Mouse (Mus musculus): ENCODE measurements around the gene Hoxa11.

The Hoxa11 gene

DNA sequence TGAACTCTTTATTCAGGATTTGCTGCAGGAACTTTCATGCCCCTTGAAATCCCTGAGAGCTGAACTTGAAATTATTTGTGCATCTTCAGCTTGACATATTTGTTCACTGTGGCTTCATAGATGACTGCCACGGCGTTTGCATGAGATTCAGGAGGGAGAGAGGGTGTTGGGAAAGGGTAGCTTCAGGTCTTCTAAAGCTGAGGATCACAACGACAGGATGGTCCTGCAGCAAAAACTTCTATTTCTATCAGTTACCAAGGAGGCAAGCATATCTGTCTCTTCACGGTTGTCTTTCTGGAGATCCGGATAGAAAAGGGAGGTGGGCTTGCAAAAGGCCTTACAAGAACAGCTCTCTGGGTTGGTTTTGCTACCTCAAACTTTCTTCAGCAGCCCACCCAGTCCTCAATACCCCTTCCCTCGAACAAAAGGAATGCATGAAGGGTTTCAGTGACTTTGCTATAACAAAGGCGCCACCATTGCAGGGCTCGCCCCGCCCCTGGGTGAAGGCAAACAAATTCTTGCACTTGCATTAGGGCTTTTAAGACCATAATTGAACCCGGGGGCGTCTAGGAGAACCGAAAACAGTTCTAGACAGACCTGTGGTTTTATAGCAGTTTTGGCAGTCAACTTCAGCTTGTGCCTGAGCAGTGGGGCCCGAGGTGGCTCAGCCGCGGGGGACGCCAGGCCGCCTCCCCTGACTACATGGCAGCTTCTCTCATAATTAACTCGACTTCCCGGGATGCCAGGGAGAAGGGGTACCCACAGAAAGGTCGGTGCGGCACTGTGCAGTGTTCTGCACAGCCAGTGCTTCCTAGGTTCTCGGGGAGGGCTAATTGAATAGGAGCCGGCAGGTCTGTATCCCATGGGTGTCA lies 2.4 kb upstream of the Hoxa11 start:
- DNase-seq (ENCODE audit: low spot score in 2 of 2) = no peak

DNA sequence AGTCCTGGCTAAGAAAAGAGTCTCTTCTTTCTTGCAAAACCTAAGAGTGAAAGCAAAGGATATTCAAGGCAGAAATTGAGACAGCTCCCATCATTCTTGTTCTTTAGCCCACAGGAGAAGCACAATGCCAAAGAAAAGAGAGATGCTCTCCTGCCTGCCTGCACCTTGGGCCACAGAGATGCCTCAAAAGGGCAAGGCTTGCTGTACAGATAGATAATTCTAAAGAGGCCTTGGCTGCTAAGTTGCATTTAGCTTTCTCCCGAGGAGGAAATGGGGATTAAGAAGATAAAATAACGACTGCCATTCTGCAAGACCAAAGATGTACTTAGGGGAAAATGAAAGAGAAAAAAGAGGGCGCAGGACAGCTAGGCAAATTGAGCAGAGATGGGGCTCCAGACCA lies 1.3 kb upstream of the Hoxa11 start:
- no peak for DNase-seq (ENCODE audit: low spot score in 2 of 2)

DNA sequence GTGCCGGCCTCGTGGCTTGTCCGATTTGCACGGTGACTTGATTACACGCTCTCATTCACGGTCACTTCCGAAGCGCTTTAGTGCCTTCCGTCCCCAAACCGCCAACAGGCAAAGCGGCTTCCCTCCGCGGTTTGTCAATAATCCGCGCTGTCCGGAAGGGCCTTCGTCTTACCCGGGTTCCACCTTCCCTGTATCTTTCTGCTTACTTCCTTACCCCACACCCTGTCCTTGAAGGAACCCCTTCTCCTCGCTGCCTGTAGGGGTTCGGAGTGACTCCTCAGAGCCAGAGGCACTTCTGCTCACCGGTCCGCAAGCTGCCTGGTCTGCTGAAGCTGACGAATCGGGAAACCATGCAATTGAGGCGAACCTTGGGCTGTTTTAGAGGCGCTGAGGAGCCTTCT lies 793 bp upstream of the Hoxa11 start:
- DNase-seq (ENCODE audit: low spot score in 2 of 2) = no peak

DNA sequence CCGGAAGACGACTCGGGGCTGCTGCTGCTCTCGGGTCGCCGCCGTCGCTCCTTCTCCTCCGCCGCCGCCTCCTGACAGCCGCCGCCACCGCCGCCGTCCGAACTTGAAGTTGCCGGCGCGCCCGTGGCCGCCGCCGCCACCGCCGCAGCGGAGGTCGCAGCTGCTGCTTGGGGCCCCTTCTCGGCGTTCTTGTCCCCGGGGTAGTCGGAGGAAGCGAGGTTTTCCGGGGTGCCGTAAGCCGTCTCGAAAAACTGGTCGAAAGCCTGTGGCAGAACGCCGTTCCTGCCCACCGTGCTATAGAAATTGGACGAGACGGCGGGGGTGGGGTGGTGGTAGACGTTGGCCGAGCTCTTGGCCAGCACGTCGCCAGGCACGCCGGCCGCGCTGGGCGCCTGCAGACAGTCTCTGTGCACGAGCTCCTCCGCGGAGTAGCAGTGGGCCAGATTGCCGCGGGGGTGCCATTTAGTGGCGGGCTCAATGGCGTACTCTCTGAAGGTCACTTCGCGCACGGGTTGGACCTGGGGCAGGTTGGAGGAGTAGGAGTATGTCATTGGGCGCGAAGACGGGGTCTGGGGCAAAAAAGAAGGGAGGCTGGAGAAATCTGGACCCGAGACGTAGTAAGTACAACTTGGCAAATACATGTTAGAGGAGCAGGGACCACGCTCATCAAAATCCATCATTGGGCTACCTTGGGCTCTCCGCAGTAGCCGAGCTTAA lies 412 bp downstream of the Hoxa11 start:
- DNase-seq (ENCODE audit: low spot score in 2 of 2) = no peak

DNA sequence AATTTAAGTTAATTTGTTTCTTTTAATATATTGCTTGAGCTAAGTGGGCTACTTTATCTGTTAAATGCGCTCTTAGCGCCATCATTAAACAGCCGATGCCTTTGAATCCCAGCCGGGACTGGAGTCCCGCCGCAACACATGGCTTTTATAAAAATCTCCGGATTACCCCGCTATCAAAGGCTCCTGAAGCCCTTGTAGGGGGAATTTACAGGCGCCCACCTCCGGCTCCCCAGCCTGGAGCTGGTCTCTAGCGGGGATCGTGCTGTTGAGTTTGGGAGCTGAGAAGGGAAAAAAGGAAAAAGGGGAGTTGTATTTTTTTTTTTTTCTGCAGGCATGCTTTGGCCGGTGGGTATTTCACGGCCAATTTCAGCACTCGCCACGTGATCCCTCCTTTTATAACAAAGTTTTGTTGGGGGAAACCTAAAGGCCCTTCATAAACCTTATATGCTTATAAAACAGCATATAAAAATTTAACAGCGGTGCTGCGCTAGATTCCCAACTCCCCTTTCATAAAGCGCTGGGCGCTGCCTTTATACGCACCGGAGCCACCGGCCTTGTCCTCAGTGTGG lies 1.1 kb downstream of the Hoxa11 start:
- no peak for DNase-seq (ENCODE audit: low spot score in 2 of 2)

DNA sequence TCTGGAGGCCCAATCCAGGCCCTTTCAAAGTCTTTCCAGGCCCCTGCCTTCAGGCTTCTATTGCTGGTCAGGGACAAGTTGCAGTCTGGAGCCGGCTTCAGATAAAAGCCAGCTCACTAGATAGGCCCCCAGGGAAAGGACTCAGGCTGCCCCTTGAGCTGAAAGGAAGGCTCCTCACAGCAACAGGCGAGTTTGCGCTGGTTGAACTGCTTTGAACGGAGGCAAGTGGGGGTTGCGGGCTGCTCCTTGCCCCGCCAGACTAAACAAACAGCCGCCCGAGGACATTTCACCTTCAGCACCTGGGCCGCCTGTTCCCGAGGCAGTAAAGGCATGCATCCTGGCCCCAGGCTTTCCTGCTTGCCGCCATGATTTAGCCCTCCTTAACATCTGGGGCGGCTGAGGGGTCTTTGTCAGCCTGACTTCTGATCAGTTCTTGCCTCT lies 1.9 kb downstream of the Hoxa11 start:
- no peak for DNase-seq (ENCODE audit: low spot score in 2 of 2)

DNA sequence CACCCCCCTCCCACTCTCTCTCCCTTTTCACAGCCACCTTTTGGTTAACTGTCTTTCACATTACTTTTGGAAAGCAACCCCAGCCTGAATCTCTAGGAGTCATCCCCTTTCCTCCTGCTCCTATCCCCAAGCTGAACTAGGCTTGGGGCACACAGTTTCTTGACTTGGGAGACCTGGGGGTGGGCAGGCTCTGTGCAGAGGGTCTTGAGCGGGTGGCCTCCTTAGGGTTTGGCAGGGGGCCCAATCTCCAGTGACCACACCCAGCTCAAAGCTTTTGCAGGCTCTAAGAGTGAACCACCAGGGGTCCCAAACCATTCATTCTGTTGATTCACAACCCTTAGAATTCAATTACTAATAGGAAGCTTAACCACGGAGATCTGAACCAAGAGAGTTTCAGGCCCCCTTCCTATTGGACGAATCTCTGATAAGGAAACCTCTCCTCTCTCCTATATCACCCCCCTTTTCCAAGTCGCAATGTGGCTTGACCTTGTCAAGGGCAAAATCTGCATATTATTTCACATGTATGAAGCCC lies 2.7 kb downstream of the Hoxa11 start:
- no peak for DNase-seq (ENCODE audit: low spot score in 2 of 2)

DNA sequence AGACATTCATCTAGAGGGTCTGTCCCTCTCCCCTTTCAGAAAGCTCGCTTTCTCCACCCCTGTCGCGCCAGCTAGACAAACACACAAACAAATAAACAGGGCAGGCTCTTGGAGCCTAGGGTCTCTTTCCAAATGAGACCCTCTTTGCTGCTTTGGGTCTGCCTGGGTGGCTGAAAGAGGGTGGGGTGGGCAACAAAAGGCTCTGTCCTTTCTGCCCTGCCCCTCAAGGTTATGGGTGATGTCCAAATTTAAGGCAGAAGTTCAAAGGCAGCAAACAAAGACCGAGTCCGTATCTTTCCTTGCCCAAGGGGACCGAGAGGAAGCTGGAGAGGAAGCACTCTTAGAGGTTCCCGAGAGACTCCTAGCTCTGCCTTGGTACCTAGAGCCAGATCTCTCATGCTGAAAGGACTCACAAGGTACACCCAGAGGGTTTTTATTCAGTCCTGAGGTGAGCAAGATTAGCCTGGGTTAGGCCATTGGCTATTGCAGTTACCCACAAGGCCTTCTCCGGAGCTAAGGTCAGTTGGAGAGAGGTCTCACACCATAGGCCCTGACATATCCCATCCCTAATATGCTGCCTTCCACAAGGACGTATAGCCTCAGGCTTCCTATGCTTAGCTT lies 4.5 kb downstream of the Hoxa11 start:
- no peak for DNase-seq (ENCODE audit: low spot score in 2 of 2)

DNA sequence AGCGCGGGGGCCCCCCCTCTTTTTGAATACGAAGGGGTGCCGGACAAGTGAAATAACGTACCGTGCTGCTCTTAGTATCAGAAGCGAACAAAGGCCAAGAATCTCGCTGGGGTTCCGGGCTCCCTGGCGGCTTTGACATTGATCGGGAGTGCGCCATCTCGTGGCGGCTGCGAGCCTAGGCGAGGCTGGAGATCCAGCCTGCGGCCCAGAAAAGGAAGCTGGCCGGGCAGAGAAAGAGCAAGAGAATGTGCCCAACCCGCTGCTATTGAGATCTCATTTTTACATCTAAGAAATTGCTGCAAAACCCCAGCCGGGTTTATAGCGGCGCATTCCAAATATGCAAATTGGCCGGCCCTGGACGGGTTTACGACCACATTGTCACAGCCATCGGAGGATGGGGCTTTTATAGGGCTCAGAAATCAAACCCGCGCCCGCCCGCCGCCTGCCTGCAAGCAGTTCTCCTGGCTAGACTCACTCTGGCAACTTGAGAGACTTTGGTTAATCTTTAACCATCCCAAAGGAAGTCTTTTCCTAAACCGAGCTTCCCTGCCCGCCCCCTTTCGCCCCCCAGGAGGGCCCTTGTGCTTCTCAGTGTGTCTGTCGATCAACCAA lies 5.1 kb downstream of the Hoxa11 start, which contains the start of gene Hoxa10:
Gene Hoxa10 (minus strand): TSS at position 466 of the 612 bp plus-strand sequence.
- peak; percentile 71 to 90 for DNase-seq (ENCODE audit: low spot score in 2 of 2)

DNA sequence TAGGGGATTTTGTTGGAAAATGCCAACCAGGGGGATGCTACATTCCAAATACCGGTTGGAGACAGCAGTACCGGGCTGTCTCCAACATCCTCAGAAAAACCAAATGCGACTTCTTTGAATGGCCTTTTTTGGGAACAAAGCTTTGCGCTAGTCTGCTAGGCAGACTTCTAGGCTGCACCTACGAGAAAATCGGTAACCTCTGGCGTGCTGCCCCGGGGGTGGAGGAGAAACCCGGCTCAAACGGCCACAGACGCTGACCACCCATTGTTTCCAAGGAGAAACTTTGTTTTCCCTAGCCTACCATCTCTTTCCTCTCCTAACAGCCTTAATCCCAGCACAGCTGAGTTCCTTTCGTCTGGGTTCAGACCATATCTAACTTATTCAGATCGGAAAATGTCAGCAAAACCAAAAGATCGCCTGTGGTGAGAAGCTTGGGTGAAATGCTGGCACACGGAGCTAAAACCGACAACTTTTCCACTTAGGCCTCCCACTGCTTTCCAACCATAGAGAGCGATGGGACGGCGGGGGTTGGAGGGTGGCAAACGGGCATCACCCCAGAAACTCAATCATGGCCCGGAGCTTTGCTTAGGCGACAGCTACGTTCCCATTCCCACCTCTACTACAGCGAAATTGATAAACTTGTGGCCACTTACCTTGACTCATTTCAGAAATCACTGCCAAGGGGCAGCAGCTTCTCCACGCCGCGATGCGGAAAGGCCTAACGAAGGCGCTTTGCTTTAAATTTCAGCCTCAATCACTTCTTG lies 5.8 kb downstream of the Hoxa11 start:
- no peak for DNase-seq (ENCODE audit: low spot score in 2 of 2)

DNA sequence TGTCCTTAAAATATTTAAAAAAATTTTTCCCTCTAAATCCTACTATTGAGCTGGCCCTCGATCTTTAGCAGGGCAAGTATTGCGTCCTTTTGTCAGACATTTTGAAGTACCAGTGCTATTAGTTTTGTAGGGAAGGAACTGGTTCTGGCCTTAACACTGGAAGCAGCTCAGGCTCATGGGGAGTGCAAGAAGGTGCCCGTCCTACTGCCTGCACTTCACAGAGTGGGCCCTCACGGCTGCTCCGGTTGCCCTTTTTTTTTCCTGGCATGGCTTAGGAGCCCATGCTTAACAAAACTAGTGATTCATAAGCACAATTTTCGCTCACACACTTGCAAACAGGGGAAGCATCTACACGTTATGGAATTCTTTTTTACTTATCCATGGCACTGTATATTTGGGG lies 6.6 kb downstream of the Hoxa11 start:
- no peak for DNase-seq (ENCODE audit: low spot score in 2 of 2)

DNA sequence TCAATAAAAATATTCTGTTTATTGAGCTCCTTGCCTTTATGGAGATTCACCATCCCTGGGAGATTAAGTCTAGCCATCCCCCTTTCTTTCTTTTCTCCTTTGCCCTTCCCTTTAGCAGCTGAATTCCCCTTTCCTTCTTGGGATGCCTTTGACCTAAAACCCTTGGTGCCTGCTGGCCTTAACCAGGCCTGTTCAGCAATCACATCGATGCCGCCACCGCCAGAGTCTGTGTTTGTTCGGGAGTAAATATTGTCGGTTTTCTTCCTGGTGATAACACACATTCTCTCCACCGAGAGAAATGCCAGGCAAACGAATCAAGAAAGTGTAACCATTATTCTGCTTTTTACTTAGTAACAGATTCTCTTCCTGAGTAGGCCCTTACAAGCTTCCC lies 7.5 kb downstream of the Hoxa11 start:
- DNase-seq (ENCODE audit: low spot score in 2 of 2) = no peak

DNA sequence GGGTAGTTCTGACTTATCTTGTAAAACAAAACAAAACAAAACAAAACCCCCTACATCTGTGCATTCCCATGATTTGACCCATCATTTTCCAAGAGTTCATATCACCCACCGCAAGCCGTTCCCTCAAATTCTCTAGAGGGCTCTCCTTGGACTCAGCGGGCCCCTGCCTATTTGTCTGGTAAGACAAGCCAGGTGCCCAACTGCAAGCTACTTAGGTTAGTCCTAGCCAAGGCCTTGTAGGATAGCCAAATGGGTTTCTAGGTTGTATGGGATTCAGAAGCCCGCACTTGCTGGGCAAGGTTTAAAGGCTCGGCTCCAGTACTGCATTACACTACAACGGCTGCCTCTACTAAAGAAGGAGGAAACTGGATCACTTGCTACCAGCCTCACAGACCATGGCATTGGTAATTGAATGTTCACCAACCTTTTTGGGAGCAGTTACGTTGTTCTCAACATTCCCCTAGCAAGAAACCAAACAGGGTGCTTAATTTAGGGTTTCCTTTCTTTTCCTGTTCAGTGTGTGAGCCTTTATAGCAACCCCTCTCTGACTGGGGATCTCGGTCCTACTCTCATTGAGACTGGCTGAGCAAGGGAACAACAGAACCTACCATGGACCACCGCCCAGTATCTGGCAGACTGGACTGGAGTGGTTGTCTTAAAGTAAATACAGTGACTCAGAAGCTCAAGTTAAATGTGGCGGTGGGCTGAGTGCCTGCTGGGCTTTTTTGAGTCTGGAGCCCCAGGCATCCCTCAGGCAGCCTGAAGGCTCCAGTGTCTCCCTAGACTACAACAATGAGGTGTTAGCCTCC lies 8.1 kb downstream of the Hoxa11 start:
- no peak for DNase-seq (ENCODE audit: low spot score in 2 of 2)

DNA sequence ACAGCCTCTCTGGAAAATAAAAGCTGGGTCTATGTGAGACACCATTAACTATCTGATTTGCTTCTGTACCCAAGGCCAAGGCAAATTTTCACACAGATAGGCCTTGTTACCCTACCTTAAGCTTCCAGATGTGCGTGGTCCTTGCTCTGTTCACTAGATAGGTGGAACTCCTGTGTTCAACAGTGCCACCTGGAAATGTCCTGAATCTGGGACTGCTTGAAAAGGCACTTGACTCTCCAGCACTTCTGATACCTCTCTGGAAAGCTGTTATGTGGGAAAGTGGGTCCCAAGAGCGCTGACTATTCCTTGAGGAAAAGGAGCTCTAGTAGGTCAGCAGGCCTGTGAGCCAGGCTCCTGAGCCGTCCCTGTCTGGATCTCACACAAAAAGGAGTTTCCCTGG lies 8.8 kb downstream of the Hoxa11 start:
- no peak for DNase-seq (ENCODE audit: low spot score in 2 of 2)

DNA sequence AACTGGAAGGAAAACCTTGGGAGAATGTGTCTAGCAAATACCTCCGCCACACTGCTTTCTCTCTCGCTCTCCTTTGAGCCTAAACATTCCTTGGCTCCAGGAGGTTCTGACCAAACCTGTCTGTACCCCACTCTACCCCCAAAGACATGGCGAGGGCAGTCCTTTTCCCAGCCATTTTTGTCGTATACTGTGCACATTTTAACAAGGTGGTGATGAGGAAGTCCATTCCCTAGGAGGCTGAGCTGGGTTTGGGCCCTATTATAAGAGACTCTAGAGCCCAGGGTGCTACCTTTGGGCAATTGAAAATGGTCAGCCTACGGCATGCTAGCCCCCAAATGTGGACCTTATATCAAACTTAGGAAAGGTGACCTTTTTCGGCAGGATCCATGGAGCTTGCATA lies 9.7 kb downstream of the Hoxa11 start:
- no peak for DNase-seq (ENCODE audit: low spot score in 2 of 2)

DNA sequence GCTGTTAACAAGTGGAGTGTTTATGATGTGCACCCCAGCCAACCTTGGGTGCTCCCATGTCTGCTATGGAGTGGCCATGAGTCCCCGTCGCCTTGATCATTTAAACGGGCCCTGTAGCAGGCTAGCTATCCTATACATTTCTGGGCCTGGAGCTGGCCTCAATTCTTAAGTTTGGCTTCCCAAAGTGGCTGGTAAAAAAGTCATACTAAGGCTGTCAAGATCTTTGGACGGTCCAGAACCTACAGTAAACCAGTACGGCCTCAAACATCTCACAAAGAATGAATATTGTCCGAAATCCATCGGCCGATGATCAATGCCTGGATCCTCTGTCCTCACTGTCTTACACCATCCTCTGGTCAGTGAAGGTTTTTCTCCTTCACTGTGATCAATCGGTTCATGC lies 10.3 kb downstream of the Hoxa11 start:
- no peak for DNase-seq (ENCODE audit: low spot score in 2 of 2)

DNA sequence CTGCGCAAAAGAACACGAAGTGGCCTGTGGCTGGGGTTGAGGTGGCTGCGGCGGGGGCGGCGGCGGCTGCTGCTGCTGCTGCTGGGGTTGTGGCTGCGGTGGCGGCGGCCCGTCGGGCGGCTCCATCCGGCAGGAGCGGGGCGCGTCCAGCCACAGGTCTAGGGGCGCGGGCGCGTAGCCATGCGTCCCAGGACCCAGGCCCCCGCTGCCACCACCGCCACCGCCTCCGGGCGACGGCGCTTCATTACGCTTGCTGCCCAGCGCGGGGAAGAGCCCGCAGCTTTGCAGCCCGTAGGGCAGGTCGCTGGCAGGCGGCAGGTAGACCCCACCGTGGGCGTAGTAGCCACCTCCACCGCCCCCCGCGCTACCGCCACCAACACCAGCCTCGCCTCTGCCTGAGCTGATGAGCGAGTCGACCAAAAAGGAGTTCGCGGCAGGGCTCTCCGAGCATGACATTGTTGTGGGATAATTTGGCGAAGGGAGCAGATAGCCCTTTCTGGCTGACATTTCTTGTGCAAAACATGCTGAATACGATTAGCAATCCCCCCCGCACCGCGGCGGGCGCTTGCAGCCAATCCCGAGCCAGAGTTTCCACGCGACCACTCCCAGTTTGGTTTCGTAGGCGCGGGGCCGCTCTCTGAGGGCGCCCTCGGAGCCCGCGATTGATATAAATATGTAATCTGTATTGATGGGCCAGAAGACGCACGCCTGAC lies 11.0 kb downstream of the Hoxa11 start:
- DNase-seq (ENCODE audit: low spot score in 2 of 2) = no peak

DNA sequence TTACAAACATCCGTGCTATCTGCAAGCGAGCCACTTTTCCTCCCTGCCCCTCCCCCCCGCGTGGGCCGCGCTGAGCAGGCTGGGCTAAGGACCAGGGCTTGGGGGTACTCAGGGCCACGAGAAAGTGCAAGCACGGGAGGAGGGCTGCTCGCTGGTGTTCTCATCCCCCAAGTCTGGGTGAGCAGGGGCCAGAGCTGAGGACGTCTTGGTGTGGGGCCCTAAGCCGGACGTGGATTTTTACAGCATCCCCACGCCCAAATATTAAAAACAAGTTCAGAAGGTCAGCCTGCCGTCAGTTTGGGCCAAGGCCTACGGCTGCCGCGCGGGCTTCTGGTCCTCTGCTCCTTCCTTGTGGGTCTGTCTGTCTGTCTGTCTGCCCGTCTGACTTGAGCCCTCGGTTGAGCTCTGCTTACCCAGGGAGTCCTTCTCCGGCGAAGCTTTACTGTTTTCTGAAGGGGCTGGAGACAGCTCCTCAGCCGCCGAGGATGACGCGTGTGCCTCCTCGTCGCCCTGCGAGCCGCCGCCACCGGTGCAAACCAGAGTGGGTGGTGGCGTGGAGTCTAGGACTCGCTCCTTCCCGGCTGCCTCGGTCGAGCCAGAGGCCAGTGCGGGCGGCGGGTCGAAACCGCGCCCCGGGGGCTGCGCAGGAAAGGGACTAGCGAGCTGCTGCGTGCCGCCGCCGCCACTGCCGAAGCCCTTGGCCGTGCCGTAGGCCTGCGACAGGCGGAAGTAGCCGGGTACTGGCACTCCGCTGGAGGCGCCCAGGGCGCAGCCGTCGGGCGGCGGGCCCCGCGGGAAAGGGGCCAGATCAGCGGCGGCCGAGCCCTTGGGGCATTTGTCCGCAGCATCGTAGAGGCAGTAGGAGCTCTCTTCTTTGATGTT lies 11.8 kb downstream of the Hoxa11 start:
- DNase-seq (ENCODE audit: low spot score in 2 of 2) = no peak
